Mouse (Mus musculus) hindbrain, embryonic 11.5 days (tissue): ENCODE data around the gene Trim54. TPM values are rescaled to one million over a fixed set of nuclear protein-coding genes. Genes with fewer than 3 reads are reported as not detected.

Experiments used
- ATAC-seq: fragments of 200-750 bp; cut with Nextera tagmentation; 2 replicates; pipeline ENCODE4 v1.8.0; 2017; ENCODE audit warnings: mild to moderate bottlenecking, moderate TSS enrichment, moderate library complexity; ENCODE audit not compliant: low FRiP score
- DNase-seq: peaks from one replicate; pipeline ENCODE4 v3.0.0-alpha.2; 2015; ENCODE audit warnings: low spot score
- H3K27ac ChIP-seq: fragments of 300-500 bp; sonication (generic); 2 replicates; pipeline ENCODE4 v1.5.1; 2014; ENCODE audit warnings: mild to moderate bottlenecking, low read depth, low read length
- H3K27me3 ChIP-seq: fragments of 300-500 bp; sonication (generic); 2 replicates; pipeline ENCODE4 v1.6.1; 2014; ENCODE audit warnings: mild to moderate bottlenecking, low read length, moderate library complexity, mixed read lengths; ENCODE audit not compliant: control insufficient read depth, insufficient read depth
- H3K36me3 ChIP-seq: fragments of 300-500 bp; sonication (generic); 2 replicates; pipeline ENCODE4 v1.6.1; 2014; ENCODE audit warnings: mild to moderate bottlenecking, low read length, moderate library complexity, mixed read lengths; ENCODE audit not compliant: control insufficient read depth, insufficient read depth
- H3K4me1 ChIP-seq: fragments of 300-500 bp; sonication (generic); replicated peaks from 2 replicates; pipeline ENCODE4 v1.6.1; 2014; ENCODE audit warnings: low read length, mixed read lengths; ENCODE audit not compliant: control insufficient read depth, insufficient read depth
- H3K4me2 ChIP-seq: fragments of 300-500 bp; sonication (generic); replicated peaks from 2 replicates; pipeline ENCODE4 v1.6.1; 2014; ENCODE audit warnings: mild to moderate bottlenecking, low read depth, low read length
- H3K4me3 ChIP-seq: fragments of 300-500 bp; sonication (generic); 2 replicates; pipeline ENCODE4 v1.5.1; 2014; ENCODE audit warnings: low read depth, low read length
- H3K9ac ChIP-seq: fragments of 300-500 bp; sonication (generic); 2 replicates; pipeline ENCODE4 v1.6.1; 2014; ENCODE audit warnings: low read depth, low read length
- H3K9me3 ChIP-seq: fragments of 300-500 bp; sonication (generic); 2 replicates; pipeline ENCODE4 v1.6.1; 2016; ENCODE audit warnings: low read length; ENCODE audit not compliant: control insufficient read depth
- WGBS: fragments of 180-500 bp; shearing (Covaris S2); extraction: QIAGEN DNeasy Blood & Tissue Kit; methylation state at CpG from one replicate; pipeline ENCODE4 v1.1.7; 2014; 5-methylcytosine and 5-hydroxymethylcytosine counted together
- polyA plus RNA-seq: library from polyadenylated mRNA; unstranded; fragments of >200 nt; fragmentation: Nextera tagmentation; extraction: Ambion mirVana; gene quantifications from 2 replicates; pipeline ENCODE4 v1.2.1, GENCODE M21; 2014

Trim54 gene
- polyA plus RNA-seq, 1 experiment from 2014 or later: not detected

DNA sequence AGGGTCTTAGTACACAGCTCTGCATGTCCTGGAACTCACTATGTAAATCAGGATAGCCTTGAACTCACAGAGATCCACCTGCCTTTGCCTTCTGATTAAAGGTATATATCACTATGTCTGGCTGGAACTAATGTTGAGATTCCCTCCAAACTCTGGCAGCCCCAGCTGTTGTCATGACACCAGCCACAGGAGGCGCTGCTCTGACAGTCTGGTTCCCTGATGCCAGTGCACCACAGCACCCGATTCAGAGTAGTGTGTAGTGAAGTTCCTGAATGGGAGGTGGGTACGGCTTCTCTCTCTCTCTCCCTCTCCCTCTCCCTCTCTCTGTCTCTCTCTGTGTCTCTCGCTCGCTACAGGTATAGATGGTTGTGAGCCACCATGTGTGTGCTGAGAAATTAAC, 34.2 kb upstream of the Trim54 start:
- Histone ChIP-seq H3K4me2 (no peak overlapping the region), H3K4me1 (no peaks in the 10 kb centered on the region), H3K27me3 (no peaks in the 10 kb centered on the region), H3K27ac (peak overlapping the region; percentile 48; the same call in 1 of the 2 replicates), H3K9ac (no peak overlapping the region), H3K4me3 (no peak overlapping the region), H3K9me3 (no peaks in the 10 kb centered on the region), H3K36me3 (0 out of 2 replicates have a peak, but pooled peaks cover 7% of the 10 kb centered on the region)
- 11% methylated on average over 5 of the region's 5 CpGs for WGBS
- ATAC-seq: peak; percentile 39; the same call in 1 of the 2 replicates
- DNase-seq: peak; percentile 74

DNA sequence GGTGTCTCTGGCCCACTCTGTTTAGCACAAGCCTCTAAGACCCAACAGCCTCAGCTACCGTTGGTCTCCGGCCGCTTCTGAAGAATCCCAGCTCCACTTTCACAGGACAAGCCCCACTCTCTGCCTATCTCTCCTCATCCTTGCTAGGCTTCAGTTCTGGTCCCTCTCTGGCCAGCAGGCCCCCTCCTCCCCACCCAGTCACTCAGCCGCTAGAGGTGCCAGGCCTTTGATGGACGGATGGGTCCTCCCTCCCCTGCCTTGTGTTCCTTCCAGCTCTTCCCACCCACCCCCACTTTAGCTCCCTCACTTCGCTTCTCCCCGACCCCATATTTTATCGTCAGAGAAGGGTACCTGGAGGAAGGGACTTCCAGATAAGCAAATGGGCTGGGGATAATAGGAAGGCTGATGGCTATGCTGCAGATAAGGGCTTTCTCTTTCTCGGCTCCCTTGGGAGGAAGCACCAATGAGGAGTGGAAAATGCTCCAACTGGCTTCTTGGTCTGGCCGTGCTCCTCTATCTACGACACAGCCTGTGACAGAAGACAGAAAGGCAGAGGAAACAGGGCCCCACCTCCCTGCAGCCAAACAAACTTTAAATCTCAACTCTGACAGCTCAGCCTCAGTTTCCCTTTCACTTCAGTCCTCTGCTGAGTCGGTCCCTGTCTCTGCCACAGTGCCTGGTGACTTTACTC, 33.4 kb upstream of the Trim54 start:
- Histone ChIP-seq H3K27ac (peak overlapping the region; percentile 63), H3K4me2 (no peak overlapping the region), H3K4me3 (no peak overlapping the region), H3K4me1 (no peaks in the 10 kb centered on the region), H3K9me3 (no peaks in the 10 kb centered on the region), H3K9ac (no peak overlapping the region), H3K36me3 (0 out of 2 replicates have a peak, but pooled peaks cover 3% of the 10 kb centered on the region), H3K27me3 (no peaks in the 10 kb centered on the region)
- ATAC-seq (0 out of 2 replicates have a peak, but pooled peaks have one; percentile 39), DNase-seq (peak; percentile 20)
- 36% methylated on average over 12 of the region's 12 CpGs for WGBS

DNA sequence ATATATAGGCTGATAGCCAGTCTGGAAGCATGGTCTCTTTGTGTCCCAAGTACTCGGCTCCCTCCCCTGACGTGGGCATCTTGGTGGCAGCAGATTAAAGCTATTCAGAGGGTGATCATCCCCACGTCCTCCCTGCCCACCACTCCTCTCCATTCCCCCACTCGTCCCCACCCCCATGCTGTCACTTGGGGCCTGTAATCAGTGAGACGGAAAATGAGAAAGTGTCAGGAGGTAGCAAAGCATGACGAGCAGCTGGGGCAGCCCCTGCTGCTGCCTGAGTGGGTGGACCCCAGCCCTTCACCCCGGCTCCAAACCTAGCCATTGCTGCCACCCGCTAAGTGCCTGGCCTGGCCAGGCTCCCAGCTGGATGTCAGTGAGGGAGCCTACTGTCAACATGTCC, 32.6 kb upstream of the Trim54 start:
- Histone ChIP-seq H3K4me1 (no peaks in the 10 kb centered on the region), H3K9ac (no peak overlapping the region), H3K36me3 (0 out of 2 replicates have a peak, but pooled peaks cover 2% of the 10 kb centered on the region), H3K4me2 (no peak overlapping the region), H3K27me3 (peaks cover 2% of the 10 kb centered on the region; the same call in 1 of the 2 replicates), H3K9me3 (no peaks in the 10 kb centered on the region), H3K4me3 (no peak overlapping the region), H3K27ac (no peak overlapping the region)
- peak; percentile 58 for DNase-seq
- ATAC-seq: peak; percentile 81
- WGBS: 8% methylated on average over 8 of the region's 8 CpGs

DNA sequence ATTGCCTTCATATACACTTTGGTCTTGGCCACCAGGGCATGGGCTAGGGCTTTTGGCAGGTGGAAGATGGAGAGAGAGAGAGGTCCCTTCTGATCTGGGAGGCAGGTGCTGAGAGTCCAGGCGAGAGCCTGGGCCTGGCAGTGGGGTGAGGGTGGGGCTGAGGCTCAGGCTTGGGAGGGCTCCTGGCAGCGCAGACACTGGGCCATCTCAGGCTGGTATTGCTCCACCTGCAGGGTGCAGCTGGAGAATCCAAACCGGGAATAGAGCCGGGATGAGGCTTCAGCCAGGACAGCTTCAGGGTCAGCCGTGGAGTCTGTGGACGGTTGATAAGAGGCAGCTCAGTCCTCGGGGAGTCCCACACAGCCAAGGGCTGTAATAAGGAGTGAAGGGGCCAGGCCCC, 29.9 kb upstream of the Trim54 start:
- DNase-seq: peak; percentile 25
- no peak for ATAC-seq
- Histone ChIP-seq H3K9ac (no peak overlapping the region), H3K36me3 (no peaks in the 10 kb centered on the region), H3K4me2 (no peak overlapping the region), H3K27ac (no peak overlapping the region), H3K4me3 (no peak overlapping the region), H3K4me1 (no peaks in the 10 kb centered on the region), H3K9me3 (no peaks in the 10 kb centered on the region), H3K27me3 (peaks cover 23% of the 10 kb centered on the region)
- 32% methylated on average over 7 of the region's 7 CpGs for WGBS

DNA sequence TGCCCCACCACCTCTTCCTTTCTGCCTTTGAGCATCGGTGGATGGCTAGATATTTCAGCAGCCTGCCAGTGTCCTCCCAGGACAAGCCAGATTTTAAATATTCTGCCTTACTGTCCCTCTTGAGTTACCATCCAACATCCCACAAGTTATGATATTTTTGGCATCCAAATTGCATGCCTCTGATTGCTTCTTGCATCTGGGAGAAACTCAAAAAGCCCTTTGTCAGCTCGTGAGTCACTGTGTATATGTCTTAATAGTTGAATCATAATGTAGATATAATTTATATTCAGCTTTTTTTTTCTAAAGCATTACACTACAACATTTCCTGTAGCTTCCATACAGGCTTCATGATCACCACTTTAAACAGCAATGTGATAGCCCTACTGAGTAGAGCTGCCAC, 29.4 kb upstream of the Trim54 start:
- H3K4me3 ChIP-seq: no peak overlapping the region
- no peak overlapping the region for H3K4me2 ChIP-seq
- H3K9ac ChIP-seq: no peak overlapping the region
- 80% methylated on average over 2 of the region's 2 CpGs for WGBS
- H3K4me1 ChIP-seq: no peaks in the 10 kb centered on the region
- H3K27ac ChIP-seq: no peak overlapping the region
- H3K36me3 ChIP-seq: no peaks in the 10 kb centered on the region
- H3K27me3 ChIP-seq: peaks cover 28% of the 10 kb centered on the region
- H3K9me3 ChIP-seq: no peaks in the 10 kb centered on the region
- DNase-seq (no peak), ATAC-seq (no peak)

DNA sequence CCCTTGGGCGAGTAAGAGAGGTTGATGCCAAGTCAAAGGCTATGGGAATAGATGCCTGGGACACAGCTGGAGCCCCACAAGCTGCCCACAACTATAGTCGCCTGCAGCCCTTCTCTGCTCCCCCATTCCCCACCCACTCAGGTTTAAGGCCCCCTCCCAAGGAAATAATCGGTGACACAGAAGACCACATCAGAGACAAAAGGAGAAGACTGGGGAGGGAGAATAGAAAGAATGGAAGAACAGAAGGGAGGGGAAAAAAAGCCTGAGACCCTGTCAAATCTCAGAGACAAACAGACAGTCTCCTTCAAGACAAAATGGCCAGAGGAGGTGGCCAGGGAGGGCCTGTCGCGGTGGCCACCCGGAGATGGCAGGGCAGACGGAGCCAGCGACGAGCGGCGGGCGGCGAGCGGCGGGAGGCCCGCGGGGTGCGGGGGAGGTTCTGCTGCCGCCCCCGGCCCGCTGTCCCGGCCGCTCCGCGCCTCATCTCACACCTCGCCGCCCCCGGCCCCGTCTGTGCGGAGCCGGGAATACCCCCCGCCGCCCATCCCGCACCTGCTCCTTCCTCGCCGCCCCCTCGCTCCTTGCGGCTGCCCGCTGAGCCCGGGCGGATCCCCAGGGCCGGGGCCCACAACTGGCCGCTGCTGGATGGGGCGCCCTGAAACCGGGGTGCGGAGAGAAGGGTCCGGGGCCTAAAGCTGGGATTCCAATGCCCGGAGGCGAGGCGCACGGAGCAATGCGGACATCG, 24.1 kb upstream of the Trim54 start:
- H3K27me3 ChIP-seq: peaks cover 78% of the 10 kb centered on the region
- H3K4me1 ChIP-seq: peaks cover 6% of the 10 kb centered on the region
- WGBS: 3% methylated on average over 43 of the region's 53 CpGs
- H3K9ac ChIP-seq: peak overlapping the region; percentile 66
- H3K4me3 ChIP-seq: peak overlapping the region; percentile 45
- H3K36me3 ChIP-seq: no peaks in the 10 kb centered on the region
- DNase-seq: peak; percentile 34
- ATAC-seq: peak; percentile 18; the same call in 1 of the 2 replicates
- 0 out of 2 replicates have a peak overlapping the region, but pooled peaks have one; percentile 24 for H3K27ac ChIP-seq
- peak overlapping the region; percentile 52 for H3K4me2 ChIP-seq
- no peaks in the 10 kb centered on the region for H3K9me3 ChIP-seq

DNA sequence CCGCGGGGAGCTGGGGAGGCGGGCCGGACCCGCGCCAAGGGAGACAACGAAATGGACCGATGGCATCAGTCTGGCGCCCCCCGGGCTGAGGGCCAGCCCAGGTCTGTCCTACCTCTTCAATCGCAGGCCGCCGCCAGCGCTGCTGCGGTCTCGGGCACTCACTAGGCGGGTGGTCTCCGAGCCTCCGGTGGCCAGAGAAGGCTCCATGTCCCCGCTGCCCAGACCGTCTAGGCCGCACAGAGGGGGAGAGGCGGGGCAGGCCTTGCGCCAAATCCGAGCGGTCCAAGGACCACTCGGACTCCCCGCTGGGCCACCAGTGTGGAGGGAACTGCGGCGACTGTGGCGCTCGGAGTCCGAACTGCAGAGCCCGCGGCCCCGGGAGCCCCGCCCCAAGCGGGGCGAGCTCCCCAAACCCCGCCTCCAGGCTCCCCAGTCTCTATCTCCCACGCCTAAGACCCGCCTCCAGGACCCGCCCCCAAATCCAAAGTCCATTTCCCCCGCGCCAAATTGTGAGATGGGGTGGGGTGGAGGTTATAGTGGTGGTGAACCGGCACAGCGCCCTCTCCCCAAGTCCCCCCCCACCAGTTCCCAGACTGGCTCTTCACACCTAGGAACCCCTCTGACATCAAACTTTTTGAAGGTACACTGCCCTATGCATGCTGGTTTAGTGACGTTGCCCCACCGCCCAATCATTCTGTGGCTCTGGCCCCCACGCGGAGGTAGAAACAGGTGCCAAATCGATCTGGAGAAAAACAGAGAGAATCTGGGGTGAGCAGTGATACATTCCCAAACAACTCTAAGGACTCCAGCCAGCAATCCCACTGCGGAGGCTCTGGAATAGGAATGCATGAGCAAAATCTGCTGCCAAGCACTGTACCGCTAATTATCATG, 23.1 kb upstream of the Trim54 start:
- Histone ChIP-seq H3K4me1 (peaks cover 6% of the 10 kb centered on the region), H3K4me3 (peak overlapping the region; percentile 45), H3K36me3 (no peaks in the 10 kb centered on the region), H3K9me3 (no peaks in the 10 kb centered on the region), H3K4me2 (peak overlapping the region; percentile 52), H3K27ac (0 out of 2 replicates have a peak overlapping the region, but pooled peaks have one; percentile 39), H3K27me3 (peaks cover 78% of the 10 kb centered on the region), H3K9ac (peak overlapping the region; percentile 66)
- under 1% methylated on average over 45 of the region's 54 CpGs for whole genome bisulfite sequencing
- DNase-seq (peak; percentile 46), ATAC-seq (peak; percentile 69)

DNA sequence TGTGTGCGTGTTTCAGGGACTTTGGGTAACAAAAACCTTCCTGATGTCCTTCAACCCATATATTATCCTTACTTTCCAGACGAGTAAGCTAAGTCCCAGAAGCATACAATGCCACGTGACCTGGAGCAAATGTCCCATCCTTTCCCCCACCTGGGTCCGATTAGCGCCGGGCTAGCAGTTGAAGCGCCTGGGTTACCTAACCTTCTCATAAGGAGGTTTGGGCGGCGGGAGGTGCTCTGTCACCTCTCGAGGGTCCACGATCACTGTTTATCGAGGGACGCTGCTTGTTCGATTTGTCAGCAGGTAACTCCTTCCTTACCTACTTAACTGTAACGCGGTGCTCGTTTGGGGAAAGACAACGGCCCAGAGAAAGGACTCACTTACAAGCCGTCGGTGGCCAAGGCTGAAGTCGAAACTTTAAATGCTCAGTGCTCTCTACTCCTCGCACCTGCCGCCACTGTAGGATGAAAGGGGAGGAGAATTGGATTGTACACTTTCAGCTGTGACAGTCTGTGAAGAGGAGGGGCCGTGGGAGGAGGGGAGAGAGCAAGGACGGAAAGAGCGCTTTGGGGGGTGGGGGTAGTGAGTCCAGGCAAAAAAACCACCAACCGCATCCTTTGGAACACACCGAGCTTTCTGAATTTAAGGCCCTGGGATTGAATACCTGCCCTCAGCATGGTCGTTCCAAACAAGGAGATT, 22.3 kb upstream of the Trim54 start:
- H3K4me3 ChIP-seq: peak overlapping the region; percentile 23; the same call in 1 of the 2 replicates
- H3K9ac ChIP-seq: no peak overlapping the region
- H3K27ac ChIP-seq: no peak overlapping the region
- DNase-seq (peak; percentile 52), ATAC-seq (no peak)
- peaks cover 6% of the 10 kb centered on the region for H3K4me1 ChIP-seq
- WGBS: 2% methylated on average over 29 of the region's 29 CpGs
- peaks cover 77% of the 10 kb centered on the region for H3K27me3 ChIP-seq
- no peaks in the 10 kb centered on the region for H3K9me3 ChIP-seq
- H3K36me3 ChIP-seq: no peaks in the 10 kb centered on the region
- peak overlapping the region; percentile 37 for H3K4me2 ChIP-seq
